Mouse (Mus musculus): Measurements from ENCODE around the gene Cep170b.

GRCm38 (mm10) chr12:112739023-112739568 is 18.8 kb downstream of the Cep170b start:
- TF ChIP-seq GATA1 (IDR thresholded peaks at IDR 0.05; ENCODE audit: borderline replicate concordance, low read length) (no peak), FLI1 (IDR thresholded peaks at IDR 0.05; ENCODE audit: low read length) (no peak)
